Mouse (Mus musculus): ENCODE results near the gene Chchd3. TPM values are rescaled to one million over a fixed set of nuclear protein-coding genes. Genes with fewer than 3 reads are reported as not detected.

Chchd3 gene
- polyA plus RNA-seq, 1 experiment from 2014 or later: 88.6 TPM

GRCm38 (mm10) chr6:32981253-32981652, 78.8 kb downstream of the Chchd3 start:
- Histone ChIP-seq H3K27ac (no peak overlapping the region), H3K4me3 (ENCODE audit: inconsistent target) (no peak overlapping the region), H3K36me3 (ENCODE audit: inconsistent target) (no peaks in the 10 kb centered on the region), H3K79me2 (ENCODE audit: inconsistent target) (peaks cover 8% of the 10 kb centered on the region; the same call in 1 of the 2 replicates)
- WGBS (ENCODE audit: missing documents): 90% methylated on average over 11 of the region's 11 CpGs

- Histone ChIP-seq H3K79me2 (ENCODE audit: inconsistent target) (peaks cover 3% of the 10 kb centered on the region; the same call in 1 of the 2 replicates), H3K27ac (no peak overlapping the region), H3K36me3 (ENCODE audit: inconsistent target) (no peaks in the 10 kb centered on the region), H3K4me3 (ENCODE audit: inconsistent target) (no peak overlapping the region)
- WGBS (ENCODE audit: missing documents): 100% methylated on average over 3 of the region's 3 CpGs
Measured at GRCm38 (mm10) chr6:32978811-32979210, 81.2 kb downstream of the Chchd3 start.

GRCm38 (mm10) chr6:32971926-32972325, 88.1 kb downstream of the Chchd3 start:
- Histone ChIP-seq H3K79me2 (ENCODE audit: inconsistent target) (no peaks in the 10 kb centered on the region; the same call in 1 of the 2 replicates), H3K4me3 (ENCODE audit: inconsistent target) (no peak overlapping the region), H3K27ac (no peak overlapping the region), H3K36me3 (ENCODE audit: inconsistent target) (no peaks in the 10 kb centered on the region)

GRCm38 (mm10) chr6:32968971-32969370, 91.1 kb downstream of the Chchd3 start:
- 89% methylated on average over 2 of the region's 2 CpGs for WGBS (ENCODE audit: missing documents)
- H3K36me3 ChIP-seq (ENCODE audit: inconsistent target): no peaks in the 10 kb centered on the region
- no peaks in the 10 kb centered on the region for H3K79me2 ChIP-seq (ENCODE audit: inconsistent target)
- H3K27ac ChIP-seq: no peak overlapping the region
- H3K4me3 ChIP-seq (ENCODE audit: inconsistent target): no peak overlapping the region

- H3K79me2 ChIP-seq (ENCODE audit: inconsistent target): no peaks in the 10 kb centered on the region
- 93% methylated on average over 3 of the region's 3 CpGs for WGBS (ENCODE audit: missing documents)
Measured at GRCm38 (mm10) chr6:32962048-32962447, 98.0 kb downstream of the Chchd3 start.

GRCm38 (mm10) chr6:32961477-32961876, 98.6 kb downstream of the Chchd3 start:
- no peaks in the 10 kb centered on the region for H3K79me2 ChIP-seq (ENCODE audit: inconsistent target)
- no peaks in the 10 kb centered on the region for H3K36me3 ChIP-seq (ENCODE audit: inconsistent target)
- H3K27ac ChIP-seq: no peak overlapping the region
- no peak overlapping the region for H3K4me3 ChIP-seq (ENCODE audit: inconsistent target)
- 98% methylated on average over 3 of the region's 3 CpGs for WGBS (ENCODE audit: missing documents)

More at GRCm38 (mm10) chr6:32962048-32962447, 98.0 kb downstream of the Chchd3 start:
- H3K27ac ChIP-seq: no peak overlapping the region
- no peak overlapping the region for H3K4me3 ChIP-seq (ENCODE audit: inconsistent target)
- H3K36me3 ChIP-seq (ENCODE audit: inconsistent target): no peaks in the 10 kb centered on the region

- WGBS (ENCODE audit: missing documents): 98% methylated on average over 4 of the region's 5 CpGs
- H3K4me3 ChIP-seq (ENCODE audit: inconsistent target): no peak overlapping the region
- H3K79me2 ChIP-seq (ENCODE audit: inconsistent target): no peaks in the 10 kb centered on the region
- no peaks in the 10 kb centered on the region for H3K36me3 ChIP-seq (ENCODE audit: inconsistent target)
- H3K27ac ChIP-seq: no peak overlapping the region
Measured at GRCm38 (mm10) chr6:32959816-32960550, 100.1 kb downstream of the Chchd3 start.

- Histone ChIP-seq H3K36me3 (ENCODE audit: inconsistent target) (no peaks in the 10 kb centered on the region), H3K27ac (no peak overlapping the region), H3K4me3 (ENCODE audit: inconsistent target) (no peak overlapping the region), H3K79me2 (ENCODE audit: inconsistent target) (no peaks in the 10 kb centered on the region)
- 96% methylated on average over 3 of the region's 3 CpGs for WGBS (ENCODE audit: missing documents)
Measured at GRCm38 (mm10) chr6:32955481-32955880, 104.6 kb downstream of the Chchd3 start.

GRCm38 (mm10) chr6:32950973-32951372, 109.1 kb downstream of the Chchd3 start:
- Histone ChIP-seq H3K4me3 (ENCODE audit: inconsistent target) (no peak overlapping the region), H3K36me3 (ENCODE audit: inconsistent target) (no peaks in the 10 kb centered on the region), H3K79me2 (ENCODE audit: inconsistent target) (no peaks in the 10 kb centered on the region), H3K27ac (no peak overlapping the region)
- 94% methylated on average over 4 of the region's 4 CpGs for whole genome bisulfite sequencing (ENCODE audit: missing documents)

GRCm38 (mm10) chr6:32949702-32950101, 110.4 kb downstream of the Chchd3 start:
- 88% methylated on average over 3 of the region's 3 CpGs for WGBS (ENCODE audit: missing documents)
- no peak overlapping the region for H3K4me3 ChIP-seq (ENCODE audit: inconsistent target)
- no peak overlapping the region for H3K27ac ChIP-seq
- no peaks in the 10 kb centered on the region for H3K79me2 ChIP-seq (ENCODE audit: inconsistent target)
- no peaks in the 10 kb centered on the region for H3K36me3 ChIP-seq (ENCODE audit: inconsistent target)

- H3K79me2 ChIP-seq (ENCODE audit: inconsistent target): no peaks in the 10 kb centered on the region
- 88% methylated on average over 6 of the region's 6 CpGs for WGBS (ENCODE audit: missing documents)
- no peaks in the 10 kb centered on the region for H3K36me3 ChIP-seq (ENCODE audit: inconsistent target)
- no peak overlapping the region for H3K4me3 ChIP-seq (ENCODE audit: inconsistent target)
- no peak overlapping the region for H3K27ac ChIP-seq
Measured at GRCm38 (mm10) chr6:32947225-32947624, 112.8 kb downstream of the Chchd3 start.

- no peaks in the 10 kb centered on the region for H3K36me3 ChIP-seq (ENCODE audit: inconsistent target)
- H3K27ac ChIP-seq: no peak overlapping the region
- WGBS (ENCODE audit: missing documents): 100% methylated on average over 1 of the region's 1 CpGs
- no peaks in the 10 kb centered on the region for H3K79me2 ChIP-seq (ENCODE audit: inconsistent target)
- no peak overlapping the region for H3K4me3 ChIP-seq (ENCODE audit: inconsistent target)
Measured at GRCm38 (mm10) chr6:32944956-32945355, 115.1 kb downstream of the Chchd3 start.

- Histone ChIP-seq H3K27ac (no peak overlapping the region), H3K79me2 (ENCODE audit: inconsistent target) (no peaks in the 10 kb centered on the region), H3K36me3 (ENCODE audit: inconsistent target) (no peaks in the 10 kb centered on the region), H3K4me3 (ENCODE audit: inconsistent target) (no peak overlapping the region)
- WGBS (ENCODE audit: missing documents): 100% methylated on average over 4 of the region's 4 CpGs
Measured at GRCm38 (mm10) chr6:32943651-32944050, 116.4 kb downstream of the Chchd3 start.

- Histone ChIP-seq H3K36me3 (ENCODE audit: inconsistent target) (no peaks in the 10 kb centered on the region), H3K4me3 (ENCODE audit: inconsistent target) (no peak overlapping the region), H3K79me2 (ENCODE audit: inconsistent target) (no peaks in the 10 kb centered on the region), H3K27ac (no peak overlapping the region)
- 91% methylated on average over 11 of the region's 11 CpGs for WGBS (ENCODE audit: missing documents)
Measured at GRCm38 (mm10) chr6:32940299-32940698, 119.8 kb downstream of the Chchd3 start.

- WGBS (ENCODE audit: missing documents): 82% methylated on average over 1 of the region's 1 CpGs
- H3K27ac ChIP-seq: no peak overlapping the region
- no peak overlapping the region for H3K4me3 ChIP-seq (ENCODE audit: inconsistent target)
- no peaks in the 10 kb centered on the region for H3K79me2 ChIP-seq (ENCODE audit: inconsistent target)
- H3K36me3 ChIP-seq (ENCODE audit: inconsistent target): no peaks in the 10 kb centered on the region
Measured at GRCm38 (mm10) chr6:32937643-32938042, 122.4 kb downstream of the Chchd3 start.

- Histone ChIP-seq H3K79me2 (ENCODE audit: inconsistent target) (no peaks in the 10 kb centered on the region), H3K4me3 (ENCODE audit: inconsistent target) (no peak overlapping the region), H3K27ac (no peak overlapping the region), H3K36me3 (ENCODE audit: inconsistent target) (no peaks in the 10 kb centered on the region)
- 96% methylated on average over 3 of the region's 3 CpGs for WGBS (ENCODE audit: missing documents)
Measured at GRCm38 (mm10) chr6:32936794-32937193, 123.3 kb downstream of the Chchd3 start.
